Mouse (Mus musculus): ENCODE measurements around the gene Olfr668. TPM values are rescaled to one million over a fixed set of nuclear protein-coding genes. Genes with fewer than 3 reads are reported as not detected.

Olfr668 gene
- polyA plus RNA-seq, 1 experiment from 2014 or later: not detected

Other genes starting within 250 kb of the Olfr668 start
- not detected in 2 replicates for gene Olfr661, start 241.6 kb downstream of the Olfr668 start, polyA plus RNA-seq (2014; fragmentation: Nextera tagmentation; extraction: Ambion mirVana)
- not detected in 2 replicates for gene Usp17le, start 150.6 kb downstream of the Olfr668 start, polyA plus RNA-seq (2014; fragmentation: Nextera tagmentation; extraction: Ambion mirVana)
- gene Usp17lb, start 85.5 kb downstream of the Olfr668 start, polyA plus RNA-seq (2014; fragmentation: Nextera tagmentation; extraction: Ambion mirVana): not detected in 2 replicates
- not detected in 2 replicates for gene Usp17la, start 71.0 kb downstream of the Olfr668 start, polyA plus RNA-seq (2014; fragmentation: Nextera tagmentation; extraction: Ambion mirVana)
- gene Olfr665, start 50.0 kb downstream of the Olfr668 start, polyA plus RNA-seq (2014; fragmentation: Nextera tagmentation; extraction: Ambion mirVana): not detected in 2 replicates
- gene Olfr666, start 32.1 kb downstream of the Olfr668 start, polyA plus RNA-seq (2014; fragmentation: Nextera tagmentation; extraction: Ambion mirVana): 0.08 TPM in 1 of 2 replicates, not detected in the other
- not detected in 2 replicates for gene Olfr667, start 6.6 kb downstream of the Olfr668 start, polyA plus RNA-seq (2014; fragmentation: Nextera tagmentation; extraction: Ambion mirVana)
- not detected in 2 replicates for gene Olfr669, start 6.2 kb upstream of the Olfr668 start, polyA plus RNA-seq (2014; fragmentation: Nextera tagmentation; extraction: Ambion mirVana)
- gene Olfr670, start 34.6 kb upstream of the Olfr668 start, polyA plus RNA-seq (2014; fragmentation: Nextera tagmentation; extraction: Ambion mirVana): not detected in 2 replicates
- not detected in 2 replicates for gene Olfr671, start 51.1 kb upstream of the Olfr668 start, polyA plus RNA-seq (2014; fragmentation: Nextera tagmentation; extraction: Ambion mirVana)
- 0.22 and 0.36 TPM in 2 replicates for gene Olfr672, start 74.0 kb upstream of the Olfr668 start, polyA plus RNA-seq (2014; fragmentation: Nextera tagmentation; extraction: Ambion mirVana)
- gene Olfr675, start 100.4 kb upstream of the Olfr668 start, polyA plus RNA-seq (2014; fragmentation: Nextera tagmentation; extraction: Ambion mirVana): not detected in 2 replicates
- not detected in 2 replicates for gene Olfr676, start 104.6 kb upstream of the Olfr668 start, polyA plus RNA-seq (2014; fragmentation: Nextera tagmentation; extraction: Ambion mirVana)
- gene Olfr677, start 123.3 kb upstream of the Olfr668 start, polyA plus RNA-seq (2014; fragmentation: Nextera tagmentation; extraction: Ambion mirVana): not detected in 2 replicates
- gene Olfr678, start 136.4 kb upstream of the Olfr668 start, polyA plus RNA-seq (2014; fragmentation: Nextera tagmentation; extraction: Ambion mirVana): not detected in 2 replicates
- gene Olfr679, start 153.1 kb upstream of the Olfr668 start, polyA plus RNA-seq (2014; fragmentation: Nextera tagmentation; extraction: Ambion mirVana): 0.06 TPM in 1 of 2 replicates, not detected in the other
- not detected in 2 replicates for gene Olfr680-ps1, start 164.8 kb upstream of the Olfr668 start, polyA plus RNA-seq (2014; fragmentation: Nextera tagmentation; extraction: Ambion mirVana)
- 0.18 TPM in 1 of 2 replicates, not detected in the other for gene Olfr681, start 188.8 kb upstream of the Olfr668 start, polyA plus RNA-seq (2014; fragmentation: Nextera tagmentation; extraction: Ambion mirVana)
- not detected in 2 replicates for gene Olfr683, start 219.0 kb upstream of the Olfr668 start, polyA plus RNA-seq (2014; fragmentation: Nextera tagmentation; extraction: Ambion mirVana)
- gene Olfr684, start 235.6 kb upstream of the Olfr668 start, polyA plus RNA-seq (2014; fragmentation: Nextera tagmentation; extraction: Ambion mirVana): not detected in 2 replicates